Mouse (Mus musculus) megakaryocyte, embryonic 14.5 days (primary cell): ENCODE measurements around the gene Fgg. TPM values are rescaled to one million over a fixed set of nuclear protein-coding genes. Genes with fewer than 3 reads are reported as not detected.

ENCODE experiments used
- H3K27me3 ChIP-seq: replicated peaks from 2 replicates; pipeline ENCODE3; 2012; ENCODE audit warnings: inconsistent platforms
- H3K36me3 ChIP-seq: replicated peaks from 2 replicates; pipeline ENCODE3; 2012; ENCODE audit warnings: low read length, inconsistent platforms, mixed read lengths
- H3K4me1 ChIP-seq: 2 replicates; pipeline ENCODE4 v1.6.1; 2012; ENCODE audit warnings: inconsistent platforms
- H3K4me3 ChIP-seq: replicated peaks from 2 replicates; pipeline ENCODE3; 2012; ENCODE audit warnings: moderate library complexity, mild to moderate bottlenecking, inconsistent platforms
- H3K9me3 ChIP-seq: 2 replicates; pipeline ENCODE4 v1.6.1; 2012; ENCODE audit warnings: inconsistent platforms
- FLI1 ChIP-seq: IDR thresholded peaks from 2 replicates; pipeline ENCODE4 v1.6.1; 2012; ENCODE audit warnings: low read length, inconsistent platforms, mixed read lengths
- GATA1 ChIP-seq: IDR thresholded peaks from 3 replicates; pipeline ENCODE4 v1.6.1; 2012; ENCODE audit warnings: mixed read lengths, low read length, inconsistent platforms, borderline replicate concordance
- polyA plus RNA-seq: library from polyadenylated mRNA; stranded (reverse); fragments of >175 nt; gene quantifications from 2 replicates; pipeline ENCODE4 v1.2.3, GENCODE M21; 2012; ENCODE audit warnings: low replicate concordance; ENCODE audit not compliant: insufficient read depth

The Fgg gene
- polyA plus RNA-seq, 1 experiment = not detected

DNA sequence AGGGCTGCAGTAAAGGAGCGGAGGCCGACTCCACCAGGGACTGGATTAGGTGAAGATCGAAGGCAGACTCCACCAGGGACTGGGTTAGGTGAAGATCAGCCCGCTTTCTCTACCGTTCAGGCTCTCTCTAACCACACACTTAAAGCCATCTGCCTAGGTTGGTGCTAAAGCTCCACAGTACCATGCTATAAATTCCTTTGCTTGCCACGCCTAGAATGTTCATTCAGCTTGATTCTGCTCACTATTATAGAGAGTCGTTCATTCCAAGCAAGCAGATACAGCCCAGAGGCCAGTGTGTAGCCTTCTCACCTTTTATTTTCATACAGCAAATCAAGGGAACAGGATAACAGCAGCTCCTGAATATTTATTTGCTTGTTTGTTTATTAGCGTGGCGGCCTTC is 7.5 kb upstream of the Fgg start:
- H3K4me1 ChIP-seq = peaks cover 5% of the 10 kb centered on the region
- no peaks in the 10 kb centered on the region for H3K9me3 ChIP-seq
- no peak overlapping the region for H3K4me3 ChIP-seq
- no peaks in the 10 kb centered on the region for H3K36me3 ChIP-seq
- no peak for TF ChIP-seq GATA1
- no peak for TF ChIP-seq FLI1
- peaks cover 16% of the 10 kb centered on the region for H3K27me3 ChIP-seq

DNA sequence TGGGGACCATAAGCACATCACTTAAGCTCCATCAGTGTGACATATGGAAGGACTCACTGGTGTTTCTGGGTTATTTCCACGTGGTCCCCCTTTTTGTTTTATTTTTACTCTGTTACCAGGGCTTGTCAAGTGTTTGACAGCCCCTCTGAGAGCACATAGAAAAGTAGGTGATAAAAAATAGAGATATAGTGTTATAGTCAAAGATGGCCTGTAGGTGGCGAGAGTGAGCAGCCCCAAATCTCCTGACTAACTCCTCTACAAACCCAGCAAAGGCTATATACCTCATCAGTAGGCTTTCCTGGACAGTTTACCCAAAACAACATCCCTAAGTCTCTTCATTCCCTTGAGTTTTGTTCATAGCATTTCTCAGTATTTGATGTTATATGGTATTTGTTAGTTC is 5.3 kb upstream of the Fgg start:
- Histone ChIP-seq H3K4me3 (no peak overlapping the region), H3K4me1 (no peaks in the 10 kb centered on the region), H3K36me3 (no peaks in the 10 kb centered on the region), H3K9me3 (no peaks in the 10 kb centered on the region), H3K27me3 (peaks cover 3% of the 10 kb centered on the region)
- TF ChIP-seq GATA1 (no peak), FLI1 (no peak)

GRCm38 (mm10) chr3:83003068-83003467 is 4.5 kb upstream of the Fgg start:
- H3K4me3 ChIP-seq = no peak overlapping the region
- no peaks in the 10 kb centered on the region for H3K4me1 ChIP-seq
- H3K27me3 ChIP-seq = peaks cover 1% of the 10 kb centered on the region
- H3K36me3 ChIP-seq = no peaks in the 10 kb centered on the region
- no peaks in the 10 kb centered on the region for H3K9me3 ChIP-seq
- TF ChIP-seq FLI1 (no peak), GATA1 (no peak)

DNA sequence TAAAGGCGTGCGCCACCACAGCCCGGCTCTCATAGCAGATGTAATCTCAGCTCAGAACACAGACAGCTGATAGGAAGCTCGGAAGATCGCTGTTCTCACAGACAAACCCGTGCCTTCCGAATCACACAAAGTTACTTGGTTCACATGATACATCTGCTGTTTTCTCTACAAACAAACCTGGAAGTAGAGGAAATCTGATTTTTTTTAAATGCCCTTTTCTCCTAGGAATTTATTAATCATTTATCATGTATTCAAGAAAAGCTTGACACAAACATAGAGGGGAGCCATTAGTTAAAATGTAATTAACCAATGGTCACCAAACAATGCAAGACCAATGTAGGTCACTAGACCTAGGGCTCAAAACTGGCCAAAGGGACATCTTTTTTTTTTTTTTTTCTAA is 2.7 kb upstream of the Fgg start:
- Histone ChIP-seq H3K27me3 (peaks cover 1% of the 10 kb centered on the region), H3K9me3 (no peaks in the 10 kb centered on the region), H3K4me3 (no peak overlapping the region), H3K4me1 (no peaks in the 10 kb centered on the region), H3K36me3 (no peaks in the 10 kb centered on the region)
- no peak for TF ChIP-seq FLI1
- no peak for TF ChIP-seq GATA1

GRCm38 (mm10) chr3:83010291-83010690 is 2.8 kb downstream of the Fgg start:
- Histone ChIP-seq H3K4me3 (no peak overlapping the region), H3K36me3 (no peaks in the 10 kb centered on the region), H3K27me3 (peaks cover 1% of the 10 kb centered on the region), H3K4me1 (no peaks in the 10 kb centered on the region), H3K9me3 (no peaks in the 10 kb centered on the region)
- TF ChIP-seq GATA1 = no peak
- no peak for TF ChIP-seq FLI1

GRCm38 (mm10) chr3:83011136-83011535 is 3.6 kb downstream of the Fgg start:
- H3K4me1 ChIP-seq = no peaks in the 10 kb centered on the region
- no peaks in the 10 kb centered on the region for H3K36me3 ChIP-seq
- TF ChIP-seq GATA1 = no peak
- TF ChIP-seq FLI1 = no peak
- no peaks in the 10 kb centered on the region for H3K9me3 ChIP-seq
- no peak overlapping the region for H3K4me3 ChIP-seq
- H3K27me3 ChIP-seq = peaks cover 1% of the 10 kb centered on the region

- Histone ChIP-seq H3K4me1 (no peaks in the 10 kb centered on the region), H3K36me3 (no peaks in the 10 kb centered on the region), H3K9me3 (no peaks in the 10 kb centered on the region), H3K4me3 (no peak overlapping the region), H3K27me3 (peaks cover 1% of the 10 kb centered on the region)
- TF ChIP-seq FLI1 (no peak), GATA1 (no peak)
These were observed 4.0 kb downstream of the Fgg start for GRCm38 (mm10) chr3:83011565-83011964.

GRCm38 (mm10) chr3:83012636-83013035 is 5.1 kb downstream of the Fgg start:
- no peak overlapping the region for H3K4me3 ChIP-seq
- H3K27me3 ChIP-seq = no peaks in the 10 kb centered on the region
- H3K4me1 ChIP-seq = no peaks in the 10 kb centered on the region; the same call in 1 of the 2 replicates
- H3K9me3 ChIP-seq = no peaks in the 10 kb centered on the region
- H3K36me3 ChIP-seq = no peaks in the 10 kb centered on the region
- no peak for TF ChIP-seq GATA1
- TF ChIP-seq FLI1 = no peak

GRCm38 (mm10) chr3:83013951-83014350 is 6.4 kb downstream of the Fgg start:
- Histone ChIP-seq H3K4me1 (no peaks in the 10 kb centered on the region; the same call in 1 of the 2 replicates), H3K27me3 (no peaks in the 10 kb centered on the region), H3K36me3 (no peaks in the 10 kb centered on the region), H3K4me3 (no peak overlapping the region), H3K9me3 (no peaks in the 10 kb centered on the region)
- no peak for TF ChIP-seq GATA1
- TF ChIP-seq FLI1 = no peak

- Histone ChIP-seq H3K27me3 (no peaks in the 10 kb centered on the region), H3K4me1 (no peaks in the 10 kb centered on the region; the same call in 1 of the 2 replicates), H3K36me3 (no peaks in the 10 kb centered on the region), H3K4me3 (no peak overlapping the region), H3K9me3 (0 out of 2 replicates have a peak, but pooled peaks cover 4% of the 10 kb centered on the region)
- no peak for TF ChIP-seq FLI1
- no peak for TF ChIP-seq GATA1
These were observed 8.7 kb downstream of the Fgg start for GRCm38 (mm10) chr3:83016236-83016635.

DNA sequence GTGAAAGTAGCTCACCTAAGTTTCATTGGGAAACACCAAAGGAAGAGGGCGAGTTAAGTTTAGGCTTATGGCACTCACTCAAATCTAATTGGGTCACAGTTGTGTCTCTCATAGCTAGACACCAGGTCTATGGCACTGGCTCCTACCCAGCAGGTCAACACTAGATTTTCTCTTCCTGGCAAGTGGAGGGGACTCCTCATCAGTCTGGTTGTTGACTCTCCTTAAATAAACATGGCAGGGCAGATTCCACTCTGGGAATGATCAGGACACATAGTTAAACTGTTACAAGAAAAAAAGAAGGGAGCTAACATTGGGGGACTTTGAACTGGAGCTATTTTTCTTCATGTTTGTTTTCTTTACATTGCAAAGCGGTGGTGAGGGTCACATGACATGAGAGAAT is 12.9 kb downstream of the Fgg start:
- H3K9me3 ChIP-seq = 0 out of 2 replicates have a peak, but pooled peaks cover 4% of the 10 kb centered on the region
- H3K4me1 ChIP-seq = no peaks in the 10 kb centered on the region; the same call in 1 of the 2 replicates
- H3K36me3 ChIP-seq = no peaks in the 10 kb centered on the region
- no peak overlapping the region for H3K4me3 ChIP-seq
- no peak for TF ChIP-seq GATA1
- H3K27me3 ChIP-seq = no peaks in the 10 kb centered on the region
